Mouse (Mus musculus) olfactory bulb, adult 2 months (tissue): Measurements from ENCODE around the gene Mafb.

ENCODE experiments used
- CTCF ChIP-seq: fragments of 200-500 bp; IDR thresholded peaks from 2 replicates; pipeline ENCODE4 v1.5.1; 2012; ENCODE audit warnings: low read depth, mild to moderate bottlenecking, low read length, moderate library complexity; ENCODE audit not compliant: insufficient read depth
- POLR2A ChIP-seq: fragments of 200-500 bp; IDR thresholded peaks from 2 replicates; pipeline ENCODE4 v1.6.1; 2012; ENCODE audit warnings: mild to moderate bottlenecking, low read depth, low read length, moderate library complexity; ENCODE audit not compliant: insufficient read depth

GRCm38 (mm10) chr2:160328886-160329285, 38.0 kb downstream of the Mafb start:
- TF ChIP-seq POLR2A: no peak
- TF ChIP-seq CTCF: no peak
